Mouse (Mus musculus): ENCODE data around the gene Otos. TPM values are rescaled to one million over a fixed set of nuclear protein-coding genes. Genes with fewer than 3 reads are reported as not detected.

The Otos gene
- polyA plus RNA-seq (2011; ENCODE audit: insufficient read depth, insufficient read length, low replicate concordance, missing spikeins) = 0.32 TPM in 1 of 2 replicates, not detected in the other

GRCm38 (mm10) chr1:92648673-92649072 lies at the start of gene Otos:
TSS of gene Otos (minus strand) at chr1:92648841.
- H3K4me3 ChIP-seq (replicated peaks; ENCODE audit: control insufficient read depth, low read depth, low read length) = peak within 1 kb of the TSS; percentile 4
- TF ChIP-seq CTCF (IDR thresholded peaks at IDR 0.05; ENCODE audit: control insufficient read depth, insufficient read depth, low read length) (peak; percentile 80), POLR2A (IDR thresholded peaks at IDR 0.05; ENCODE audit: borderline replicate concordance, control insufficient read depth, low read depth, low read length) (no peak)
- no peak within 1 kb of the TSS for H3K27ac ChIP-seq (ENCODE audit: control insufficient read depth, insufficient read depth, low read depth, low read length, poor library complexity)
- 11% methylated on average over 8 of the region's 8 CpGs for WGBS
- peaks cover 3% of the 10 kb centered on the region; the same call in 1 of the 2 replicates for H3K4me1 ChIP-seq (ENCODE audit: control insufficient read depth, insufficient read depth, low read length)

DNA sequence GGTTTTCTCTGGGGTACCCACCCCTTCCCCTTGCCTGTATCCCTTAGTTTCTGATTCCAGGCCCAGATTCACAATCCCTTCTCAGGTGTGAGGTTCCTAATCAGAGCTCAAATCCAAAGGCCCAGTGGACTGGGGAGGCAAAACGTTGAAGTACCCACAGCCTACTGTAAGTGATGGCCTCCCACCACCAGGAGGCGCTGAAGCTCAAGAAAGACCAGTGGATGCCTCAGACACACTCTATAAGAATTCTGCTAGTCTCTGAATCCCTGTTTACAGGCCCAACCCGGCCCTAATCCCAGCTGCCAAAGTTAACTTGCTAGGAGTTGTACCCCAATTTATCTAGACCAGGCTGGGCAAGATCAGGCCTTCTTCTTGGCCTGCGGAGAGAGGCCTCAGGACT lies 48.2 kb upstream of the Otos start:
- Histone ChIP-seq H3K4me3 (replicated peaks; ENCODE audit: control insufficient read depth, low read depth, low read length) (no peak overlapping the region), H3K27ac (ENCODE audit: control insufficient read depth, insufficient read depth, low read depth, low read length, poor library complexity) (no peak overlapping the region), H3K4me1 (ENCODE audit: control insufficient read depth, insufficient read depth, low read length) (peaks cover 2% of the 10 kb centered on the region)
- WGBS = 30% methylated on average over 4 of the region's 4 CpGs
- TF ChIP-seq POLR2A (IDR thresholded peaks at IDR 0.05; ENCODE audit: borderline replicate concordance, control insufficient read depth, low read depth, low read length) (no peak), CTCF (IDR thresholded peaks at IDR 0.05; ENCODE audit: control insufficient read depth, insufficient read depth, low read length) (peak; percentile 90)

GRCm38 (mm10) chr1:92695751-92696150 lies 47.1 kb upstream of the Otos start:
- TF ChIP-seq CTCF (IDR thresholded peaks at IDR 0.05; ENCODE audit: control insufficient read depth, insufficient read depth, low read length) = no peak
- no peak for TF ChIP-seq POLR2A (IDR thresholded peaks at IDR 0.05; ENCODE audit: borderline replicate concordance, control insufficient read depth, low read depth, low read length)
- 70% methylated on average over 5 of the region's 5 CpGs for WGBS
- no peak overlapping the region for H3K4me3 ChIP-seq (replicated peaks; ENCODE audit: control insufficient read depth, low read depth, low read length)
- H3K4me1 ChIP-seq (ENCODE audit: control insufficient read depth, insufficient read depth, low read length) = peaks cover 2% of the 10 kb centered on the region
- no peak overlapping the region for H3K27ac ChIP-seq (ENCODE audit: control insufficient read depth, insufficient read depth, low read depth, low read length, poor library complexity)

GRCm38 (mm10) chr1:92691166-92691844 lies 42.7 kb upstream of the Otos start:
- Histone ChIP-seq H3K27ac (ENCODE audit: control insufficient read depth, insufficient read depth, low read depth, low read length, poor library complexity) (no peak overlapping the region), H3K4me1 (ENCODE audit: control insufficient read depth, insufficient read depth, low read length) (no peaks in the 10 kb centered on the region), H3K4me3 (replicated peaks; ENCODE audit: control insufficient read depth, low read depth, low read length) (no peak overlapping the region)
- TF ChIP-seq CTCF (IDR thresholded peaks at IDR 0.05; ENCODE audit: control insufficient read depth, insufficient read depth, low read length) (no peak), POLR2A (IDR thresholded peaks at IDR 0.05; ENCODE audit: borderline replicate concordance, control insufficient read depth, low read depth, low read length) (no peak)
- 53% methylated on average over 3 of the region's 3 CpGs for WGBS

DNA sequence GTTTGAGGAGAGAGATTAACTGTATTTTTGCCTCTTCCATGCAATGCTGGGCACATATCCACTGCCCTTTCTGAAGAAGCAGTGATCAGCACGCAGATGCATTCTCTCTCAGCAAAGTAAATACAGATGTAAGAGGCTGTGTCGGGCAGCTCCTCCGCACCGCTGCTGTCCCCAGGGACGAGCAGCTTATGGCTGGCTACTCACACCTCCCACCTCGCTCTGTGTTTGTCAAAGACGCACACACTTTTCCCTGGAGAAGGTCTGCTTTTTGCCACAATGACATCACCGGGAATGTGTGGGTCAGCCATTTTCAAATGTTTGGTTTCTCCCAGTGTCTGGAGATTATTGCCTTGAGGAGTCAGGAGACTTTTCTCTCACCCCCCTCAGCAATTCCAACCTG lies 38.4 kb upstream of the Otos start:
- Histone ChIP-seq H3K4me3 (replicated peaks; ENCODE audit: control insufficient read depth, low read depth, low read length) (no peak overlapping the region), H3K4me1 (ENCODE audit: control insufficient read depth, insufficient read depth, low read length) (no peaks in the 10 kb centered on the region), H3K27ac (ENCODE audit: control insufficient read depth, insufficient read depth, low read depth, low read length, poor library complexity) (no peak overlapping the region)
- 80% methylated on average over 8 of the region's 8 CpGs for WGBS
- TF ChIP-seq POLR2A (IDR thresholded peaks at IDR 0.05; ENCODE audit: borderline replicate concordance, control insufficient read depth, low read depth, low read length) (no peak), CTCF (IDR thresholded peaks at IDR 0.05; ENCODE audit: control insufficient read depth, insufficient read depth, low read length) (no peak)

GRCm38 (mm10) chr1:92683151-92683550 lies 34.5 kb upstream of the Otos start:
- H3K27ac ChIP-seq (ENCODE audit: control insufficient read depth, insufficient read depth, low read depth, low read length, poor library complexity) = no peak overlapping the region
- TF ChIP-seq POLR2A (IDR thresholded peaks at IDR 0.05; ENCODE audit: borderline replicate concordance, control insufficient read depth, low read depth, low read length) = no peak
- TF ChIP-seq CTCF (IDR thresholded peaks at IDR 0.05; ENCODE audit: control insufficient read depth, insufficient read depth, low read length) = no peak
- no peak overlapping the region for H3K4me3 ChIP-seq (replicated peaks; ENCODE audit: control insufficient read depth, low read depth, low read length)
- no peaks in the 10 kb centered on the region for H3K4me1 ChIP-seq (ENCODE audit: control insufficient read depth, insufficient read depth, low read length)
- 73% methylated on average over 8 of the region's 8 CpGs for WGBS

DNA sequence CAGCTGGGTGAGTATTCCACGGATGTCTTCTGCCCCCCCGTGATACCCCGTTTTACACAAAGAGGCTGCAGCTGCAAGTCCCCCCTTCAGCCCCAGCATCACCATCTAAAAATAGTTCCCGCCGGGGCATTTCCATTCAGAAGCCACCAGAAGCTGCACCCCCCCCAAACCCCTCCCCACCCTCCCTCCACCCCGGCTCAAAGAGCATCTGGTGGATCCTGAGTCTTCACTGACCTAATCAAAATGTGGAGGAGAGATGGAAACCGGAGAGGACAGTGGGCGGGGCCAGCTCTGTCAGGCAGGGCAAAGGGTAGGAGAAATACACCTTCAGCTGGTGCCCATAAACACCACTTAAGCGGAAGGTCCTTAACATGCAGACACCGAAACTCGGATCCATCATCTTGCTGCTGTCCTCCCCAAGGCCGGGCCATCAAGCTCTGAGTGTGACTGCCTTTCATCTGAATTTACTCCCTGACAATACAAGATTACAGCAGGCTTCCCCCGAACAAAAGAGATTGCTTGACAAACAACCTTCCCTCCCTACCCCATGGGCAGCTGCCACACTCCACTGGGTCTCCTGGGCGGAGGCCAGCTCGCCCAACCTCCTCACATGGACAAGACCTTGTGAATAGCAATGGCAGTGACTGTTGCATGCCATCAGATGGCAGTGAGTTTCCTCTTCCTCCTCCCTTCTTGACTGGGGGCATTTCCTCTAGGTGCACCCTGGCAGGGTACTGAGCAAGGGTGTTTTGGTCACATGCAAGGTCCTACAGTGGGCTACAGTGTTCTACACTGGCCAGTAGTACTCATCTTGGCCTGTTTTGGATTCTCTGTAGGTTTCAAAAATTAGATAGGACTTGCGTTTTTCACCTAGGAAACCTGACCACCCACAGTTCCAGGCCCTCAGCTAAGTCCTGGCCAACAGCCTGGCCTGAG lies 32.3 kb upstream of the Otos start:
- WGBS = 63% methylated on average over 16 of the region's 16 CpGs
- TF ChIP-seq POLR2A (IDR thresholded peaks at IDR 0.05; ENCODE audit: borderline replicate concordance, control insufficient read depth, low read depth, low read length) (no peak), CTCF (IDR thresholded peaks at IDR 0.05; ENCODE audit: control insufficient read depth, insufficient read depth, low read length) (no peak)
- no peaks in the 10 kb centered on the region for H3K4me1 ChIP-seq (ENCODE audit: control insufficient read depth, insufficient read depth, low read length)
- no peak overlapping the region for H3K4me3 ChIP-seq (replicated peaks; ENCODE audit: control insufficient read depth, low read depth, low read length)
- H3K27ac ChIP-seq (ENCODE audit: control insufficient read depth, insufficient read depth, low read depth, low read length, poor library complexity) = no peak overlapping the region

GRCm38 (mm10) chr1:92678757-92679156 lies 30.1 kb upstream of the Otos start:
- no peak overlapping the region for H3K4me3 ChIP-seq (replicated peaks; ENCODE audit: control insufficient read depth, low read depth, low read length)
- H3K4me1 ChIP-seq (ENCODE audit: control insufficient read depth, insufficient read depth, low read length) = no peaks in the 10 kb centered on the region
- WGBS = 31% methylated on average over 5 of the region's 5 CpGs
- H3K27ac ChIP-seq (ENCODE audit: control insufficient read depth, insufficient read depth, low read depth, low read length, poor library complexity) = no peak overlapping the region
- TF ChIP-seq POLR2A (IDR thresholded peaks at IDR 0.05; ENCODE audit: borderline replicate concordance, control insufficient read depth, low read depth, low read length) (no peak), CTCF (IDR thresholded peaks at IDR 0.05; ENCODE audit: control insufficient read depth, insufficient read depth, low read length) (no peak)
